Mouse (Mus musculus): ENCODE measurements around the gene Pik3c2g.

Gene Pik3c2g

DNA sequence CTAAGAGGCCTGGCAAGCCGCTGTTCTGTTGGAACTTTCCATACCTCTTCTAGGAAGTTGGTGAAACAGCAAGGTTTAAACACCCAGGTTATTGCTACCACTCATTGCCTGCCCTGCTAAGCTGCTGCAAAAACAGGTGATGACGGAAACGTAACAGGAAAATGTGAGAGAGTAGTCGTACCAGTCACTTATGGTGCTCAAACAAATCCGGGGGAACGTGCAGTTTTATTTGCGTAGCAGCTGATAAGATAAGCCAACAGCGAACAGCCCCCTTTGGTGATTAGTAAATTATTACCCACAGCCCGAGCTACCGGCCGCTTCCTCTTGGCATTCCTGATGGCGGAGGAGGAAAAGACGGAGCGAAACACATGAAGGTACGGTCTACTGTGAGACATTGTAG, at the start of gene Pik3c2g:
Pik3c2g (plus strand) TSS at position 330 of the 400 bp plus-strand sequence.
- DNase-seq (ENCODE audit: low read depth in 2 of 2, low spot score in 2 of 2), result no peak

DNA sequence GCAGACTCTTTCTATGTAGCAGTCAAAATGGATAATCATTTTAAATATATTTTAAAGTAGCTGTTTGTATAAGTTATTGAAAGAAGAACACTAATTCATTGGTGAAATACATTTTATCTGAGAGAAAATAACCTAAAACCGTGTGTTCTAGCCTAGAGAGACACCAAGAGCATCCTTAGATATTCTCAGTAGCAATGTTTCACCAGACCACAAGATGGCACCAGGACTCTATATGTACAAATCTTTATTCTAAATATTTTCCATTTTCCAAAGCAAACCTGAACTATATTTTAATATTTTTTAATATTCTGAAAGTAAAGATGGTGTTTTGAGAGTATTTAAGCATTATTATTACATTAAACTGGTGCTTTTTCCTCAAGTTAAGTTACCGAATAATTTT, 48.6 kb upstream of the Pik3c2g start:
- no peak for DNase-seq (ENCODE audit: low read depth in 2 of 2, low spot score in 2 of 2)

DNA sequence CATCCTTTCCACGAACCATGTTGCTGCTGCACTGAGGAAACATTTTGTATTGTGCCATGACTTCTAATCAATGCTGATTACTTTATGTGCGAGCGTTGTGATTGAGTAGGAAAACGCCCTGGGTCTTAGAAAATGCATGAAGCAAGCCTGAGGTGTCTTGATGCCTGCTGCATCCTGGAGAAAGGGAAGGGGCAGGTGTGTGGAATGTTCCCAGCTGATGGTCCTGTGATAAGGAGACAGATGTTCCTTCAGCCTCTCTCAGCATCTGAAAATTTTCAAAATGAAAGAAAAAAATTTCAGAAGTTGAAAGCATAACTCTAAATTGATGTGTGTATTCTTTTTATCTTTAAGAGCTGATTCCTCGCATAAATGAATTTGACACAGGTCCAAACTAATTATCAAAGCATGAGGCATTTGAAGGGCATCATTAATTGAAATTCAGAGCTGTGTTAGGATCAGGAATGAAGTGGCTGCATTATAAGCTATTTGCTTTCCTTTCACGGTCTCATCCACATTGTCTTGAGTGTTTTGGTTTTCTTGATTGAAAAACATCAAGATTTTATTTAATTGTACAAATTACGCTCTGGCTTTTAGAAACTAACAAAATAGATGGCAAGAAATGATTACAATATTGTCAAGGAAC, 31.4 kb upstream of the Pik3c2g start:
- no peak for DNase-seq (ENCODE audit: low read depth in 2 of 2, low spot score in 2 of 2)

DNA sequence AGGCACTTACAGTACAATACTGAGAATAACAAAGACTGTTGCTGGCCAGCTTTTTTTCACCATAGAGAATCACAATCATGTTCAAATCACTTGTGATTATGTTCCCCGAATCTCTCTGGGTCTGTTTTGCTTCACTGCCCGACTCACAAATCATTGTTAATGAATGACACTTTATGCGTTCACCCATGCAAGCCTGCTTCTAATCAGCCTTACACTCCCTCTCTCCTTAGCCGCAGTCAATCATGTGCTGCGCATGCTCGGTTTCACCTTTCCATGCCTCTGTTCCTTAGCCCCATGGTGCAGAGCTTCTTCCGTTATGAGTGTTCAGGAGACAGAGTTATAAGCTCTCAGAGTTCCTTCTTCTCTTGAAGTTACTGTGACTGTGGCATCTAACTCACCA, 17.8 kb upstream of the Pik3c2g start:
- no peak for DNase-seq (ENCODE audit: low read depth in 2 of 2, low spot score in 2 of 2)

DNA sequence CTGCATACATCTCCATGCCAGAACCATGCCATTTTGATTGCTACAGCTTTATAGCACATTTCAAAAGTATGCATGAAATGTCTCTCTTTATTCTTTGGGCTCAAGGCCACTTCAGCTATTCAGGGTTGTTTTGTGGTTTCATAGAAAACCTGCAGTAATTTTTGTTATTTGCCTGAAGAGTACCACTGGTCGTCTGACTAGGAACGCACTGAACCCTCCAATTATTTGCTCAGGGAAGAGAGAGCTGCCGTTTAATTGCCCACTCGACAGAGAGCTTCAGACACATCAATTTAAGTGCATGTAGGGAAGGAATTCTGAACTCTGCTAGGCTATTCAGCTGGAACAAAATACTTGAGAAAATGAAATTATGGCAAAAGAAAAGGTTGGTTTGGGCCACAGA, 11.2 kb upstream of the Pik3c2g start:
- DNase-seq (ENCODE audit: low read depth in 2 of 2, low spot score in 2 of 2), result no peak

DNA sequence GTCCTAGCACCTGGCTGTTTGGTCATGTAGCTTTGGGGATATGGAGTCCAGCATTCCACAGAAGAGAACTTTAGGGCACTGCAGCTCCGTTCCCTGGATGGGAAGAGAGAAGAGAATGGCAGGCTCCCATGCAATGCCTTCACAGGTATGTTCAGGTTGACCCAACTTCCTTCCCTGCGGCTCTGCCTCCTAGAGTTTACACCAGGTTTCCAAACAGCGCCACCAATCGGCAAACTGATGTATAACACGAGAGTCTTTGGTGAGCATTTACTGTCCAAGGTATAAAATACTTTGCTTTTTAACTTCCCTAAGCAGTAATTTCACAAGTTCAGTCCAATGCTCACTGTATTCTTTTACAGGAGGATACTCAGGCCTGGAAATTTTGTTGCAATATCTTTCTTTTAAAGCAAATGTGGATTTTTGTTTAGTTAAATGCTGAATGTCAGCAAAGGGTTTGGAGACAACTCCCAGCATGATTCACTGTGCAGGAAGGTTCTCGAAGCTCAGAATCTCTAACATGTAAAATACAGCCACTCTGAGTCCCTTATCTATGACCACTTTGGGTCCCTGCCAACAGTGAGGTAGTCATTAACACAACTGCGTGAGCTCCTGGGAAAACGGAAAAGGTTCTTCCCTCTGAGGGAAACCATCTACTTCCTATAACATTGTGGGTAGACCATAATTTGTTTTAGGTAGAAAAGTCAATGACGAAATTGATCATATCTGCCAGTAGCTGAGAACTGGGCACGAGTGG, 10.6 kb upstream of the Pik3c2g start:
- DNase-seq (ENCODE audit: low read depth in 2 of 2, low spot score in 2 of 2), result no peak

DNA sequence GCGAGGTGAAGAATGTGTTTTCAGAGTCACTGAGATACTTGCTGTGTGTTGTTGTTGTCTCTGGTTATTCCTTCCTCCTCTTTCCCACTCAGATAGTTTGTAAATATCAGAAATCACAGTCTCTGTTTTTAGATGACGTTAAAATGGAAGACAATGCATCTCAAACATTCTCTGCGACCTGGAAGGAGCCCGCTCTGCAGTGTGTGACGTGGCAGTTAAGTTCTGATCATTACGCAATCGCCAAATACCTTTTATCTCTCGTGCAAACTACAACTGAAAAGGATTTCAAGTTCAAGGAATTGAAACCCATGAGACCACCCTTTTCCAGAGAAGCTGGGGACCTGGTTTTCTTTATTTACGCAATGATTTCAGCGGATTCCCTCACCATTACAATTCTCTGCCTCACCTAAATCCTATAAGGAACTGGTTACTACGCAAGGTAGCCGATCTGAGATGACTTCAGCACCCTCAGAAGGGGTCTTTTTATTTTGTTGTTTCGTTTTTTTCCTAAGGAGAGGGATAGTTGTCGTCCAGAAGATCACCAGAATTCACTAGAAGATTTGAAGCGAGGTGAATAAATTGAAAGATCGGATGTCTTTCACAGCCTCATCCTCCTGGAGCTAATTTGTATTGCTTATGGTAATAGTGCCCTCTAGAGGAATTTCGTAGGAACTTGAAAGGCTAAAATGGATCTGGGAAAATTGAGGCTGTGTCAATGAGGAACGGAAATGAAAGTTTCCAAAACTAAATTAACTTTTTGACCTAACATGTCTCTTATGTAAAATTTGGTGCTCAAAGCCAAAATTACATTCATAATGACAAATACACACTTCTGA, 9.8 kb upstream of the Pik3c2g start:
- DNase-seq (ENCODE audit: low read depth in 2 of 2, low spot score in 2 of 2), result no peak

DNA sequence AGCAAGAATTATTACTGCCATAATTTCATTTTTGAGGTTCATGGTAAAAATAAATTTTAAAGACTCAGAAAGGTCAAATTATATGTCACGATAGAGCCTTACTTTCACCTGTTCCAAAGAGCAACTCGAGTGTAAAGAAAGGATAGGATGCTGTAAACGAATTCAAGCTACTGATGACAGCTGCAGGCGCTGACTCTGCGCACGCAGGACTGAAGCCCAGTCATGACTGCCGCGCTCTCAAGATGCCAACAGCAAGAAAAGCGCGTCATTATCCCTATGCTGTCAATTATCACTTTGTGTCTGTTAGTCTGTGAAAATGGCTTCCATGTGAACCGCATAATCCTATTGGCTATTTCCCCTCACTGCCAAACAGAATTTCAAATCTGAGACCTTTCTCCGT, 457 bp downstream of the Pik3c2g start:
- DNase-seq (ENCODE audit: low read depth in 2 of 2, low spot score in 2 of 2), result no peak

DNA sequence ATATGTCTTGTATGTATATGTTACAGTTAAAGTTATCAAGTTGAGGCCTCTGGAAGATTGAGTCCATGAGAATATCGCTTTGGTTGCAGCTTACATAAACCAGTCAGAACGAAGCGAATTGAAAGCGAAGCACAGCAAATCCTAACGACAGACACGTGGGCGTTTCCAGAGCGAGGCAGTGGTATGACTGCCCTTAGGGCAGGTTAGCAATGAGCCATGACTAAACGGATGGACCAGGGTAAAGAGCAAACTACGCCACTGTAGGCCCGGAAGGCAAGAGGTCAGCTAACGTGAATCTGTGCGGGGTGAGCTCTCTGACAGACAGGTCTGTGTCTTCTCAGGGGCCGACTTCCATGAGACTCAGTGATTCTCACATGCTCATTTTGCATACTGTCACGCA, 1.4 kb downstream of the Pik3c2g start:
- no peak for DNase-seq (ENCODE audit: low read depth in 2 of 2, low spot score in 2 of 2)

DNA sequence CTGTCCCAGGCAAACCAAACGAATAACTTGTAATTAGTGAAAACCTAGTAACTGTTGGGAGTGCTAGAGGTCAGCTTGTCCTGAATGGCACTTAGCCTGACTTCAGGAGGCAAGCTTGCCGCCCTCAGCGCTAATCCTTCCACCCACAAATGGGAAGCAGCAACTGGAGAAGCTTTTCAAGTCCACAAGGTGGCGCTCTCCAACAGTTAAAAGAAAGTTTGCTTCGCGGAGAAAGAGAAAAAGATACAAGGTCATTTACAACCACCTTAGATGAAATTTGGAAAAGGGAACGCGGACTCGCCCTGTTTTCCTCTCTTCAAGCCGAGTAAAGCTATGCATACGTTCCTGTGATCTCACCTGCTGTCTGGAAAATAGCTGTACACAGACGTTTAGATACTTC, 2.3 kb downstream of the Pik3c2g start:
- no peak for DNase-seq (ENCODE audit: low read depth in 2 of 2, low spot score in 2 of 2)

DNA sequence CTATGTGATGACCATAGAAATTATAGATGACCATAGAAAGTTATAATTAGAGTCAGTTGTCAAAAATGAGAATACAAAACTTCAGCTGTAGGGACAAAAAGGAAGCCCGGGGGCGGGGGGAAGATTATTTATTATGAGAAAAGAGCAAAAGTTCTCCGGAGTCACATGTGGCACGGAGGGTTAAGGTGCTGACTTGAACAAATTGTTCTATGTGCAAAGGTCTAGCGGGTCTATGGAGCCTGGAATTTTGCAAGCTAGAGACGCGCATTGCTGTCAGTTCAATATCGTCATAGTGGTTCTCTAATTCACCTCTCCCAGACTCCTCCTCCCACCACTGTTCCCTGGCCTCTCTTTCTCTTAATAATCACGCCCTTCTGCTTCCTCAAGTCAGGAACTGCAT, 2.8 kb downstream of the Pik3c2g start:
- DNase-seq (ENCODE audit: low read depth in 2 of 2, low spot score in 2 of 2), result no peak

DNA sequence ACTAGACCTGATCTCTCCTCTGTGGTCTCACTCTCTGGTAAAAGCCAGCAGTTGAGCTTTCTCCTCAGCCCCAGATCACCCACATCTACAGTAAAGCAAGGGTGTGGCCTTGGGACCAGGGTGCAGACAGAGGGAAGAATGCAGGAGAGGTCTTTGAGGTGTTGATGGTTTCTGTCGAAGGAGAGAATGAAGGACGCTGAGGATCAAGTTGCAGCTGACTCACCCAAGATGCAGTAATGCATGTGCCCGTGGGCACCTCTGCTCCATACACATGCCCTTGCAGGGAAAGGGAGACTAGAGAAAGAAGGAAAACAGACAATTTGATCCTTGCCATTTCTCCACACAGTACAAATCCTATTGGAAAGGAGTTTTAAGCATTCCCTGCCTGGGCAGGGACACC, 5.1 kb downstream of the Pik3c2g start:
- no peak for DNase-seq (ENCODE audit: low read depth in 2 of 2, low spot score in 2 of 2)

DNA sequence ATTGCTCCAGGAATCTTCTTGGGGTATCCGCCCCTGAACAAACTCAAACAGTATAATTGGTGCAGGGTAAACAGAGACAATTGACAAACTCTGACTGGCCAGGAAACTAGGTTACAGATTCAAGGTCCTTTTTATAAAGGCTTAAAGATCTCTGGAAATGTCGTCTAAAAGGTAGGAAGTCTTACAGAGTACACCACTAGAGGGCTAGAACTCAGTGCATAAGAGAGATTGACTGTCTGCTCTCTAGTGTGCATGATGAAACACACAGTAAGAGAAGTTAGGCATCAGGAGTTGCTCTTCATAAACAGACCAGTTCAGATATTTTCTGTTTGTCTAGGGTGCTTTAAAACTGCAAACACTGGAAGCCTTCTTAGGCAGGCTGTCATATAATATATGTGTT, 9.4 kb downstream of the Pik3c2g start:
- no peak for DNase-seq (ENCODE audit: low read depth in 2 of 2, low spot score in 2 of 2)

DNA sequence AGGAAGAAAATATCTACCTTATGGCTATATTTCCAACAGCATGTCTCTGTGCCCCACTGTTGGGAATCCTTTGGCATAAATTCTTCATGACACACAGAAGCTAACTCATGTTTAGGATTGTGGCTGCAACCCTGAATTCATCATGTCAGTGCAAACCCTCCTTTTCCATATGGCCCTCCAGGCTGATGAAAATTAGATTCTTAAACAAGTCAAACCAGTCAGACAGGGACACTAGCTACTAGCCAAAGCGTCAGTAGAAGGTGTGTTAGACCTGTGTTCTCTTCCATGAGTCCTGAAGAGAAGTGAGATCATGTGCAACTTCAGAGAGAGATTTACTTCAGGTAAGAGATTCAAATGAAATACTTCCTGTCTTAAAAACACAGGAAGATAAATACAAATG, 12.2 kb downstream of the Pik3c2g start:
- DNase-seq (ENCODE audit: low read depth in 2 of 2, low spot score in 2 of 2), result no peak

DNA sequence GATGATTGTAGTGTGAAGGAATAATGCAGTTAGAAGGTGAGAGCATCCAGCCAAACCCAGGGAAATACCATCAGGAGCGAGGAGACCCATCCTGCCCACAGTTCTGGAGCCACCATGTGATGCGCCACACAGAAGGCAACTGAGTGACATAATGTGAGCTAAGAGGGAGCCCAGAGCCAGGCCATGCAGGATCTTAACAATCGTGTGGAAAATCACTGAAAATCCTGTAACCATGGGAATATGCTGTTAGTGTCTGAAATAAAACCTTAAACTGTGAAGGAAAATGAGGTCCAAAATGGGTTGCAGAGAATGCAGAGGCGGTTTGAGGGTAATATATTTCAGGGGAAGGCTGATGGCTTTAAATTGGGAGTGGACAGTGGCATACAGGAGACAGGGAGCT, 31.8 kb downstream of the Pik3c2g start:
- no peak for DNase-seq (ENCODE audit: low read depth in 2 of 2, low spot score in 2 of 2)

DNA sequence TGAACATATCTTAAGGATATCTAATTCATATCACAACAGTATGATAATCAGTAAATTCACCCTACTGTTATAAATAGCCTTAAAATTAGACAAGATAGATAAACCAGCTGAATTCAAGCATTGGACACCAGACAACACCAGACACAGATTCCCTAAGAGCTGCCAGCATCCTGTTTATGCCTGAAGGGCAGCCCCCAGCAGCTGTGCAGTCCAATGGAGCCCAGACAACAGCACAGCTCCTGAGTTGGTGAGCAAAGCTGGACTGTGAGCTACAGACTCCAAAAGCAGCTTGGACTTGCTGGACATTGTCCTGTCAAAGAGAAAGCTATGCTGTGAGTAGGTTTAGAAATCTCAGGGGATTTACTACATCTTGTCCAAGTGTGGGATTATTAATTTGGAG, 37.7 kb downstream of the Pik3c2g start:
- no peak for DNase-seq (ENCODE audit: low read depth in 2 of 2, low spot score in 2 of 2)

DNA sequence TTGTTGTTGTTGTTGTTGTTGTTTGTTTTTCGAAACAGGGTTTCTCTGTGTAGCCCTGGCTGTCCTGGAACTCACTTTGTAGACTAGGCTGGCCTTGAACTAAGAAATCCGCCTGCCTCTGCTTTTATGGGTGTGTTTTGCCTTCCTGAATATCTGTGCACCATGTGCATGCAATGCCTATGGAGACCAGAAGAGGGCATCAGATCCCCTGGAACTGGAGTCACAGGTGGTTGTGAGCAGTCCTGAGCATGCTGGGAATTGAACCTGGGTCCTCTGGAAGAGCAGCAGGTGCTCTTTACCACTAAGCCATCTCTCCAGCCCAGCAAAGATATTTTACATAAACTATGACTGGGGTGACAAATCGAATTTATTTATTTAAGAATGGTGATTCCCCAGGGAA, 47.5 kb downstream of the Pik3c2g start:
- DNase-seq (ENCODE audit: low read depth in 2 of 2, low spot score in 2 of 2), result no peak

DNA sequence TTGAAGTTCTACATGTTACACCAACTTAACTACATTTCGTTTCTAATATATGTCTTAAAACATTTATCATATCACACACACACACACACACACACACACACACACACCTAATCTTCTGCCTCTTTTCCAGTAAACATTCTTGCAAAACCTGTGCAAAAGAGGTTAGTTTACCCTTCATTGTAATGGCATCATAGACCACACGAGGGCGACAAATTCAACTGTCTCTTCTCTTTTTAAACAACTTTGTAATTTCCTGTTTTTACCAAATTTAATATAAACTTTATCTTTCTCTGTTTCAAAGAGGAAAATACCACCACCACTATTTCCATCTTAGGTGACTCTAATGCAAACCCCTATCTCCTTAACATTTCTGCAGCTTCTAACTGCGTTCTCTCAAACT, 68.4 kb downstream of the Pik3c2g start:
- no peak for DNase-seq (ENCODE audit: low read depth in 2 of 2, low spot score in 2 of 2)

DNA sequence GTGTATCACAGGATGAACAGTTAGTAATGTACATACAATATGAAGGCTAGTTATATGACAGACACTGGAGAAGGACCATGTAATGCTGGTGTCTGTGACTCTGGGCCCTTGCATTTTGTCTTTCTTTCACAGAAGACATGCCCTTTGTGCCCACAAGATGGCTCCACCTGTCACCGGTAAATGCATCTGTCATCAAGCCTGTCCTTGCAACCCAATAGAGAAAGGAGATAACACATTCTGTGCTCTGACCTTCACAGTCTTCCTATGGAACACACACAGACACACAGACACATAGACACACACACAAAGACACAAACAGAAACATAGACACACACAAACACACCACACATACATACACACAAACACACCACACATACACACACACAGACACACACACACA, 75.4 kb downstream of the Pik3c2g start:
- DNase-seq (ENCODE audit: low read depth in 2 of 2, low spot score in 2 of 2), result no peak

DNA sequence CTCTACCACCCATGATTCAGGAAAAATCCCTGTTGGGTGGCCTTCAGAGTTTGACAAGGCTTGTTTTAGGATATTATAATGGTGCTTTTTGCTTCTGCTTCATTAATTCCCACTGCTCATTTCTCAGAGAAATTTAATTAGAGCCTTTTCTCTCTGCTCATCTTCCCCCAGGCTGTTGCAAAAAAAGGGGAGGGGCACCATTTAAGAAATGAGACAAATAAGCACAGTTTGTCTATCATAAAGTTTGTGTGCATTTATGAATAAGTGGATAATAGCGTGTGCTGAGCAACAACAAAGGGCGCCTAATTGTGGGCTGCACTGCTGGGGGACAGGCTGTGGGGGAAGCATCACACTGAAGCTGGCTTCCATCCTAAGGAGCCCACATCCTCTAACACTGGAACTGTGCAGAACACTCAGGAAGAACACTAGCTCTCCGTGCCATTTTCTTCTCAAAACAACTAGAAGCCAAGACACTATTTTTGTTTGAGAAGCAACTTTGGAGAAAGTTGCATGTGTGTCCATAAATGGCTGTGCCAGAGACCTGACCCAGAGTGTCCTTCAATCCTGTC, 131.5 kb downstream of the Pik3c2g start:
- DNase-seq (ENCODE audit: low read depth in 2 of 2, low spot score in 2 of 2), result no peak

DNA sequence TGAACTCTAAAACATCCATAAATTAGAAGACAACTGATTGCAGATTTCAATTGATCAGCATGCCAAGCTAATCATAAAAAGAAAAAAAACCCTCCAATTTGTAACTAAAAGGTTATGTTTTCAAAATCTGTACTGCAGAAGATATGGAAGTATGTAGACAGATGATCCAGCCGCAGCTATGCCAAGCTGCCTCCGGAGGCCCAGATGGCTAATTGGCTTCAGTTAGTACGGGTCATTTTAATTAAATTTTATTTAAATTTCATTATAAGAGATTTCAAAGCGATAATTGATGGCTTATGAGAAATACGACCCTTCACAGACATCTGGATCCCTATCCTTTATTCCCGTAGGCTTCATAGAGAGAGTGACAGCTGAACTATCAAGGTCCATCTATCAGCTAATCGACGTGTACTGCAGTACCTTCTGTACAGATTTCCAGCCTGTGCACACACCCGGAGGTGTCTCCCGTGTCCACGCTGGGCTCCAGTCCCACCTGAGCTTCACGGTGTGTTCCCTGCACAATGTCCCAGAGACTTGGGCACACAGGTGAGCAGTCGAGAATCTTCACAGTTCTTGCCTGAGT, 132.7 kb downstream of the Pik3c2g start:
- no peak for DNase-seq (ENCODE audit: low read depth in 2 of 2, low spot score in 2 of 2)

All from CD8-positive naive resting alpha-beta T cell, adult 2 months (primary cell).